Mouse (Mus musculus) thymus, adult 2 months (tissue): Measurements from ENCODE around the gene Mau2.

Experiments used
- CTCF ChIP-seq: fragments of 200-500 bp; IDR thresholded peaks from 2 replicates; pipeline ENCODE4 v1.5.1; 2012; ENCODE audit warnings: mild to moderate bottlenecking, control low read depth, low read length, moderate library complexity, borderline replicate concordance; ENCODE audit not compliant: control insufficient read depth, poor library complexity, insufficient read depth; ENCODE audit errors: extremely low read depth
- POLR2A ChIP-seq: fragments of 200-500 bp; IDR thresholded peaks from 2 replicates; pipeline ENCODE4 v1.6.1; 2012; ENCODE audit warnings: mild to moderate bottlenecking, low read length, control low read depth, moderate library complexity; ENCODE audit not compliant: control insufficient read depth, poor library complexity, insufficient read depth; ENCODE audit errors: extremely low read depth

DNA sequence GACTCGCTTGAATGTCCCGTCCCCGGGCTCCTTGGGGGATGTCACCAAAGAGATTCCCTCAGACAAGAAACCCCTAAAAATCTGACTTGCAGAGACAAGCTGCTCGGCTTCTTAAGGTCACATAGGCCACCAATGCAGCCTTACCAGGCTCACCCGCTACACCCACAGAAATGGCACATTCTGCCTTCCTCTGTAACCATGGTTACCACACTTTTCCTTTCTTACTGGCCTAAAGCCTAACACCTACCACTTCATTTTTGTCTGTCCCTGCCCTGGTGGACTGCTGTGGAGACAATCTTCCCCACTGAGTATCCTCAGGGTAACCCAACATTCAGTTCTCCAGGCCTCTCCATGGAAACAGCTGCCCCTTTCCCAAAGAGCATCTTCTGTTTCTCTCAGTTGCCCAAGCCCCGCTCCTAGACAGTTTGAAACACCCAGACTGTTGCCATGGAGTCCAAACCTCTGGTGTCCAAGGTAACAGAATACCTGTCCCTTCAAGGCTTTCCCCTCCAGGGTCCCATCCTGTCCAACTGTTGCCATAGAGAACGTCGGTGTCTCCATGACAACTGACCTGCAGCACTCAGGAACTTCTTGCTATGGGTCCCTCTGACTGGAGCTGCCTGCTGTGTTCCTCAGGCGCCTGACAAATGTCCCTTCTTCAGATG, 46.9 kb upstream of the Mau2 start:
- no peak for TF ChIP-seq CTCF
- no peak for TF ChIP-seq POLR2A
